Mouse (Mus musculus): ENCODE results near the gene Pnpla8.

Gene Pnpla8

DNA sequence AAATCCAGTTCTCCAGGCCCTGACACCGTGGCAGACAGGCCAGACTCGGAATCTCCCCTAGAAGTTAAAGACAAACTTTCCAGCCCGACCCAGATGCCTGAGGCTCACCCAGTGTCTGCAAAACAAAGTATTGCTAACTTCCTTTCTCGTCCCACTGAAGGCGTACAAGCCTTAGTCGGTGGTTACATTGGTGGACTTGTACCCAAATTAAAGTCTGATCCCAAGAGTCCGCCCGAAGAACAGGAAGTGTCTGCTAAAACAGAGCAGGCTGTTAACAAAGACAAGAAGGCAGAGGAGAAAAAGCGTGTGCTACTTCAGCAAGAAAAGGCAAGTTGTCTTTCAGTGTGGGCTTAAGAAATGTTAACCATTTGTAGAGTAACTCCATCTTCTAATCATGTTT lies 62.2 kb downstream of the Pnpla8 start:
- Histone ChIP-seq H3K9me3 (ENCODE audit: low read length) (no peaks in the 10 kb centered on the region), H3K36me3 (ENCODE audit: insufficient read depth, low read length) (peaks cover 20% of the 10 kb centered on the region), H3K4me1 (replicated peaks; ENCODE audit: low read depth, low read length) (peaks cover 15% of the 10 kb centered on the region), H3K4me3 (replicated peaks; ENCODE audit: low read length) (no peak overlapping the region), H3K27me3 (ENCODE audit: insufficient read depth, low read length) (no peaks in the 10 kb centered on the region)
- TF ChIP-seq CTCF (conservative IDR thresholded peaks at IDR 0.05; ENCODE audit: low read length): no peak

DNA sequence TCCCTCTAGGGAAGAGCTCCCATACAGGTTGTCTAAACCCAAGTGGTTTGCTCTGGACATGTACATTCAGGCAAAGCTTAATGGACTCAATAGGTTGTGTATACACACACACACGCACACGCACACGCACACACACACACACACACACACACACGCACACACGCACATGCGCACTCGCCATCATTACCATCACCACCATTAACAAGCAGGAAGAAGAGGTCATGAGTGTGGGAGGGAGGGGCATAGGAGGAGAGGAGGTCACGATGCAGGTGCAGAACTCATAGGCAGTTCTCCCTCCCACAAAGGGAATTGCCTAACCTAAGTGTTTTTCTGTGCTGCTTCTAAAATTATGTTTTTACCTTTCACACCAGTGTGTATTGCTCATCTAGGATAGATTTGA lies 65.8 kb downstream of the Pnpla8 start:
- no peaks in the 10 kb centered on the region for H3K27me3 ChIP-seq (ENCODE audit: insufficient read depth, low read length)
- peaks cover 30% of the 10 kb centered on the region for H3K36me3 ChIP-seq (ENCODE audit: insufficient read depth, low read length)
- no peak for TF ChIP-seq NANOG (IDR thresholded peaks at IDR 0.05; ENCODE audit: borderline replicate concordance, low read length)
- no peak for TF ChIP-seq CTCF (conservative IDR thresholded peaks at IDR 0.05; ENCODE audit: low read length)
- H3K4me1 ChIP-seq (replicated peaks; ENCODE audit: low read depth, low read length): peaks cover 4% of the 10 kb centered on the region; the same call in 1 of the 2 replicates
- H3K4me3 ChIP-seq (replicated peaks; ENCODE audit: low read length): no peak overlapping the region
- no peaks in the 10 kb centered on the region for H3K9me3 ChIP-seq (ENCODE audit: low read length)

DNA sequence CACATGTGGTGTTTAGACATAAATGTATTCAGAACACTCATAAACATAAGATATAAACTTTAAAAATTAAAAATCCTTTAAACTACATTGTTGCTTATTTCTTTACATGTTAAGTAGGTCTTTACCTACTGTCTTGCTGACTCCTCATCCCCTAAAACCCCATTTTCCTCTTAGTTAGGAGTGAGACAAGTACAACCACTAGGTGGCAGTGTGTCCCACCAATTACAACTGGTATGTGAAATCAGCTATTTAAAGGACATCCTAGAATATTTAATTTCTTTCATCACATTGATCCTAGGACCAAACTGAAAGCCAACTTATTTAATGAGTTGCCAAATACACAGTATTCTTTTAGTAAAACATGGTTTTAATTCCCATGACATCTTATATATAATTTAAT lies 71.1 kb downstream of the Pnpla8 start:
- Histone ChIP-seq H3K9me3 (ENCODE audit: low read length) (no peaks in the 10 kb centered on the region), H3K36me3 (ENCODE audit: insufficient read depth, low read length) (peaks cover 16% of the 10 kb centered on the region), H3K27me3 (ENCODE audit: insufficient read depth, low read length) (no peaks in the 10 kb centered on the region), H3K4me3 (replicated peaks; ENCODE audit: low read length) (no peak overlapping the region), H3K4me1 (replicated peaks; ENCODE audit: low read depth, low read length) (no peaks in the 10 kb centered on the region)
- TF ChIP-seq POU5F1 (IDR thresholded peaks at IDR 0.05; ENCODE audit: borderline replicate concordance, low read length) (no peak), CTCF (conservative IDR thresholded peaks at IDR 0.05; ENCODE audit: low read length) (peak; percentile 65)

DNA sequence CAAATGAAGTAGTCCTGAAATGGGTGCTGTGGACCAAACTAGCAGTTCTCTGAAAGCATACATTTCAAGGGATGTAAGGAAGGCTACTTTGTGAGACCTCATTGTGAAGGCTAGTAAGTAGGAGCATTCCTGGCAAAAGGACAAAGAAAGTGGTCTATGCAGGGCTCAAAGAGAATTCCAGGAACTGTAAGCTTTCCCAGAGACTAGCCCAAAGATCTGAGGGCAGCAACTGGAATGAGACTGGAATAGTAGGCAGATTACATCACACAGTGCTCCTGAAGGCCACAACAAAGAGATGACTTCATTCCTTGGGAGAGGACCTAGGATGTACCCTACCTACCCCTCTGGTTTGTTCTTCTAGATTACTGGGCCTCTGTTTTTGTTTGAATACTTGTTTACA lies 79.6 kb downstream of the Pnpla8 start:
- no peak for TF ChIP-seq POU5F1 (IDR thresholded peaks at IDR 0.05; ENCODE audit: borderline replicate concordance, low read length)
- no peak for TF ChIP-seq NANOG (IDR thresholded peaks at IDR 0.05; ENCODE audit: borderline replicate concordance, low read length)
- no peak for TF ChIP-seq CTCF (conservative IDR thresholded peaks at IDR 0.05; ENCODE audit: low read length)
- Histone ChIP-seq H3K36me3 (ENCODE audit: insufficient read depth, low read length) (peaks cover 13% of the 10 kb centered on the region), H3K4me3 (replicated peaks; ENCODE audit: low read length) (no peak overlapping the region), H3K4me1 (replicated peaks; ENCODE audit: low read depth, low read length) (no peaks in the 10 kb centered on the region), H3K9me3 (ENCODE audit: low read length) (0 out of 2 replicates have a peak, but pooled peaks cover 5% of the 10 kb centered on the region), H3K27me3 (ENCODE audit: insufficient read depth, low read length) (no peaks in the 10 kb centered on the region)

DNA sequence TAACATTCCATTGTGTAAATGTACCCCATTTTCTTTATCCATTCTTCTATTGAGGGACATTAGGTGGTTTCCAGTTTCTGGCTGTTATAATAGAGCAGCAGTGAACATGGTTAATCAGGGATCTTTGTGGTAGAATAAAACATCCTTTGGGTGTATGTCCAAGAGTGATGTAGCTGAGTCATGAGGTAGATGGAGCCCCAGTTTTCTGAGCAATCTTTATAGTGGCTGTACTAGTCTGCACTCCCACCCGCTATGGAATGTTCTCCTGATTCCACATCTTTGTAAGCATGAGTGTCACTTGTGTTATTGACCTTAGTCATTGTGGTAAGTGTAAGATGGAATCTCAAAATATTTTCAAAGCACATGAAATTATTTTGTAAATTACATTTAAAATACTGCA lies 82.8 kb downstream of the Pnpla8 start:
- no peak overlapping the region for H3K4me3 ChIP-seq (replicated peaks; ENCODE audit: low read length)
- H3K9me3 ChIP-seq (ENCODE audit: low read length): 0 out of 2 replicates have a peak, but pooled peaks cover 5% of the 10 kb centered on the region
- H3K36me3 ChIP-seq (ENCODE audit: insufficient read depth, low read length): peaks cover 24% of the 10 kb centered on the region
- H3K27me3 ChIP-seq (ENCODE audit: insufficient read depth, low read length): no peaks in the 10 kb centered on the region
- peaks cover 8% of the 10 kb centered on the region for H3K4me1 ChIP-seq (replicated peaks; ENCODE audit: low read depth, low read length)
- TF ChIP-seq NANOG (IDR thresholded peaks at IDR 0.05; ENCODE audit: borderline replicate concordance, low read length) (no peak), CTCF (conservative IDR thresholded peaks at IDR 0.05; ENCODE audit: low read length) (no peak), POU5F1 (IDR thresholded peaks at IDR 0.05; ENCODE audit: borderline replicate concordance, low read length) (no peak)

DNA sequence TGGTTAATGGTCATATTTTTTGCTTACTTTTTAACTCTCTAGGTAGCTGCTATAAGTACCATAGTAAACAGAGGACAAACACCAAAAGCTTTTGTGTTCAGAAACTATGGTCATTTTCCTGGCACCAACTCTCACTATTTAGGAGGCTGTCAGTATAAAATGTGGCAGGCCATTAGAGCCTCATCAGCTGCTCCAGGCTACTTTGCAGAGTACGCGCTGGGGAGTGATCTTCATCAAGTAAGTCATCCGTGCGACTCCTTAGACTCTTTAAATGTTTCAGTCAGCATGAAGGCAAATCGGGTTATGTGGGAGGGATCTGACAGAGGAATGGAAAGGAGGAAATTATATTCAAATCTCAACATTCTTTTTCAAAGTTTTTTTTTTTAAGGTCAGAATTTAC lies 83.7 kb downstream of the Pnpla8 start:
- Histone ChIP-seq H3K27me3 (ENCODE audit: insufficient read depth, low read length) (no peaks in the 10 kb centered on the region), H3K36me3 (ENCODE audit: insufficient read depth, low read length) (peaks cover 24% of the 10 kb centered on the region), H3K4me3 (replicated peaks; ENCODE audit: low read length) (no peak overlapping the region), H3K4me1 (replicated peaks; ENCODE audit: low read depth, low read length) (peaks cover 8% of the 10 kb centered on the region), H3K9me3 (ENCODE audit: low read length) (0 out of 2 replicates have a peak, but pooled peaks cover 5% of the 10 kb centered on the region)
- no peak for TF ChIP-seq CTCF (conservative IDR thresholded peaks at IDR 0.05; ENCODE audit: low read length)
- no peak for TF ChIP-seq POU5F1 (IDR thresholded peaks at IDR 0.05; ENCODE audit: borderline replicate concordance, low read length)
- TF ChIP-seq NANOG (IDR thresholded peaks at IDR 0.05; ENCODE audit: borderline replicate concordance, low read length): no peak

DNA sequence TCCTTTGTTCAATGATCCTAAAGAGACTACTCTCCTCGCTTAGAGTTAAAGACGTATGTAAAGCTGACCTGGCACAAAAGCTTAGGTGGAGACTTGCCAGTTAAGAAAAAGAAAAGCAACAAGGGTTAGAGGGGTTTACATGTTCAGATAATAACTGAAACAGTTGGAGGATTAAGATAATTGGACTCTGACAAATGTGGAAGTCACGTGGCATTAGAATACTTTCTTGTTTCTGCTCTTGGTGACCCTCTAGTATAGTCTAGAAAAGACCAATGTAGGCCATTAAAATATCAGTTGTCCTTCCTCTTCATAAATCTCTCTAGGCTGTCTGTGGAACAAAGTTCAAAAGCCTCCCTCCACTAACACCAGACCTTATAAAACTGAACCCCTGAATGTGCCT lies 87.1 kb downstream of the Pnpla8 start:
- Histone ChIP-seq H3K9me3 (ENCODE audit: low read length) (0 out of 2 replicates have a peak, but pooled peaks cover 5% of the 10 kb centered on the region), H3K4me1 (replicated peaks; ENCODE audit: low read depth, low read length) (peaks cover 8% of the 10 kb centered on the region), H3K27me3 (ENCODE audit: insufficient read depth, low read length) (no peaks in the 10 kb centered on the region), H3K36me3 (ENCODE audit: insufficient read depth, low read length) (peaks cover 29% of the 10 kb centered on the region), H3K4me3 (replicated peaks; ENCODE audit: low read length) (no peak overlapping the region)
- TF ChIP-seq POU5F1 (IDR thresholded peaks at IDR 0.05; ENCODE audit: borderline replicate concordance, low read length) (no peak), NANOG (IDR thresholded peaks at IDR 0.05; ENCODE audit: borderline replicate concordance, low read length) (no peak), CTCF (conservative IDR thresholded peaks at IDR 0.05; ENCODE audit: low read length) (no peak)

DNA sequence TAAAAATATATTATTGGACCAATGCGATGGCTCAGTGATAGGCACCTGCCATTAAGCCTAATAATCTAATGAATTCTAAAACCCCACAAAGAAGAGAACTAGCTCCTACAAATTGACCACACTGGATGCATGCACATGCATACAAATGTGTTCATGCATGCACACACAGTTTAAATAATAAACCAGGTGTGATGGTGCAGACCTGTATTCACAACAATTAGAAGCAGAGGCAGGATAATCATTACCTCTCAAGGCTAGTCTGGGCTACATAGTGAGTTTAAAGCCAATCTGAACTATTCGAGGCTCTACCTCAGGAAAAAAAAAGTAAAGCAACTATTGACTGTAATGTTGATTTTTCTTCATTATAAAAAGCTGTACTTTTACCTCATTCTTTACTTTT lies 94.0 kb downstream of the Pnpla8 start:
- Histone ChIP-seq H3K9me3 (ENCODE audit: low read length) (no peaks in the 10 kb centered on the region), H3K36me3 (ENCODE audit: insufficient read depth, low read length) (peaks cover 5% of the 10 kb centered on the region), H3K4me1 (replicated peaks; ENCODE audit: low read depth, low read length) (peaks cover 9% of the 10 kb centered on the region; the same call in 1 of the 2 replicates), H3K27me3 (ENCODE audit: insufficient read depth, low read length) (no peaks in the 10 kb centered on the region), H3K4me3 (replicated peaks; ENCODE audit: low read length) (no peak overlapping the region)
- no peak for TF ChIP-seq CTCF (conservative IDR thresholded peaks at IDR 0.05; ENCODE audit: low read length)
- TF ChIP-seq POU5F1 (IDR thresholded peaks at IDR 0.05; ENCODE audit: borderline replicate concordance, low read length): no peak
- TF ChIP-seq NANOG (IDR thresholded peaks at IDR 0.05; ENCODE audit: borderline replicate concordance, low read length): no peak

DNA sequence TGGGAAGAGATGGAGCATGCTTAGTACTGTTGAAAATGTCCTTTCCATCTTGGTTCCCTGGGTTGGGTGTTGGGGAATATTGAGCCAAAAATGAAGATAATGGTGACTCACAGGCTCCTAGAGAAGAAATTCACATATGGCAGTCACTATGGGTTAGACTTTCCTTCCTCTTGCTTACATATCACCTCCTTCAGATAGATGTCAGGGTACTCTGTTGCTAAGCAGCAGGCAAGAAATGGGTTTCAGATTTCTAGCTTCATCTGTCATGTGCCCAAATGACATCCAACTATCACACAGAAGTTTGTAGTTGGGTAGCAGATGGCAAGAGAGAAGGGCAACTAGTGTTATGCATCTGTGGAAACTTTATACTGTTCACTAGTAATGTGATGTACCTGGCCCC lies 103.9 kb downstream of the Pnpla8 start:
- H3K27me3 ChIP-seq (ENCODE audit: insufficient read depth, low read length): peaks cover 24% of the 10 kb centered on the region
- H3K36me3 ChIP-seq (ENCODE audit: insufficient read depth, low read length): no peaks in the 10 kb centered on the region
- no peak overlapping the region for H3K4me3 ChIP-seq (replicated peaks; ENCODE audit: low read length)
- TF ChIP-seq CTCF (conservative IDR thresholded peaks at IDR 0.05; ENCODE audit: low read length) (no peak), POU5F1 (IDR thresholded peaks at IDR 0.05; ENCODE audit: borderline replicate concordance, low read length) (no peak), NANOG (IDR thresholded peaks at IDR 0.05; ENCODE audit: borderline replicate concordance, low read length) (no peak)
- no peaks in the 10 kb centered on the region for H3K9me3 ChIP-seq (ENCODE audit: low read length)
- peaks cover 11% of the 10 kb centered on the region for H3K4me1 ChIP-seq (replicated peaks; ENCODE audit: low read depth, low read length)

All from E14TG2a.4 (cell line).